Mouse (Mus musculus): ENCODE measurements around the gene Rbmx2. TPM values are rescaled to one million over a fixed set of nuclear protein-coding genes. Genes with fewer than 3 reads are reported as not detected.

Gene Rbmx2
- polyA plus RNA-seq, 1 experiment from 2014 or later, result 27.6 TPM

DNA sequence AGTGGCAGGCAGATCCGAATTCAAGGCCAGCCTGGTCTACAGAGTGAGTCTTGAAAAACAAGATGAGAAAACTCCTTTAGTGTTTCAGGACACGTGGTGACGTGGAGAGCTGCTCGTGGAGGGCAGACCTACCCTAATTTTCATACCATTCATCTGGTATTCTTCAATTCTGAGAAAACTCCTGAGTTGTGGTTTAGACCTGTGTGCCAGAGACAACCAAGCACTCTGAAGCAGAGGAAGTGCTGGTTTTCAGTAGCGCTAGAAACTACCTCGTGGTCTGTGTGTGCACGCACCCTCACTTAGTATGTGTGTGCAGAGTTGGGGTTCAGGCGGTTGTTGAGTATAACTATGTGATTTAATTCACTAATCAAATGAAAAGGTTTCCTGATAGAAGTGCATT is 18.0 kb downstream of the Rbmx2 start:
- peaks cover 3% of the 10 kb centered on the region; the same call in 1 of the 2 replicates for H3K36me3 ChIP-seq (ENCODE audit: control insufficient read depth, insufficient read depth, low read length)
- ATAC-seq (no peak), DNase-seq (ENCODE audit: low spot score) (no peak)
- H3K9ac ChIP-seq (ENCODE audit: low read length), result no peak overlapping the region
- WGBS, result 84% methylated on average over 8 of the region's 8 CpGs
- no peaks in the 10 kb centered on the region for H3K27me3 ChIP-seq (replicated peaks; ENCODE audit: control insufficient read depth, insufficient read depth, low read length)
- H3K4me1 ChIP-seq (ENCODE audit: control insufficient read depth, insufficient read depth, low read length), result no peaks in the 10 kb centered on the region
- no peak overlapping the region for H3K4me2 ChIP-seq (ENCODE audit: low read length)
- H3K27ac ChIP-seq (ENCODE audit: low read depth, low read length), result no peak overlapping the region
- no peak overlapping the region for H3K4me3 ChIP-seq (ENCODE audit: low read depth, low read length)
- no peaks in the 10 kb centered on the region for H3K9me3 ChIP-seq (replicated peaks; ENCODE audit: control insufficient read depth, low read length)

DNA sequence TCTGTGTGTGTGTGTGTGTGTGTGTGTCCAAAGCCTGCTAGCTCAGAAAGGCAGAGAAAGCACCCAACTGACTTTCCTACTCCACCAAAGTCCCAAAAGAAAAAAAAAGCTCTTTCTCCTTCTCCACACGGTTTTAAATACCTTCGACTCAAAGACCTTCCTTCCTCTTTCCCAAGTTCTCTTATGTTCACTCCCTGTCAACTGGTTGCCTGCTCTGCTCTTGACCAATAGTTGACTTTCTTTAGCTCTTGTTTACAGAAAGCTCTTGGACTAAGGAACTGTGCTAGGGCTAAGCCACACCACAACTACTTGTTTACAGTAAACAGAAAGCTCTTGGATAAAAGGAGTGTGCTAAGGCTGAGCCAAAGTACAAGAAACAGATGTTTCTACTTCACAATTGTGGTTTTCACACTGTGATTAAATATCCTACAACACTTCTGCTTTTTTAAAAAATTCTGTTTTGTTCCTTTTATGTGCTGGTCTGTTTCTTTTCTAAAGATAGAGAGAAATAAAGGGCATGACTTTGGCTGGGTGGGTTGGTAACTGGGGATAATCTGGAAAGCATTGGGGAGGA is 60.0 kb downstream of the Rbmx2 start:
- Histone ChIP-seq H3K9me3 (replicated peaks; ENCODE audit: control insufficient read depth, low read length) (no peaks in the 10 kb centered on the region), H3K9ac (ENCODE audit: low read length) (no peak overlapping the region), H3K4me3 (ENCODE audit: low read depth, low read length) (no peak overlapping the region), H3K4me1 (ENCODE audit: control insufficient read depth, insufficient read depth, low read length) (no peaks in the 10 kb centered on the region), H3K4me2 (ENCODE audit: low read length) (no peak overlapping the region), H3K27me3 (replicated peaks; ENCODE audit: control insufficient read depth, insufficient read depth, low read length) (no peaks in the 10 kb centered on the region), H3K36me3 (ENCODE audit: control insufficient read depth, insufficient read depth, low read length) (no peaks in the 10 kb centered on the region), H3K27ac (ENCODE audit: low read depth, low read length) (no peak overlapping the region)
- WGBS, result 65% methylated on average over 2 of the region's 2 CpGs
- no peak for DNase-seq (ENCODE audit: low spot score)
- ATAC-seq, result no peak

Other genes starting within 250 kb of the Rbmx2 start
- 0.57 and 0.69 TPM in 2 replicates for gene Elf4, start 231.9 kb upstream of the Rbmx2 start, polyA plus RNA-seq (2014; fragmentation: Nextera tagmentation; extraction: Ambion mirVana)
- 46.0 and 49.9 TPM in 2 replicates for gene Aifm1, start 181.4 kb upstream of the Rbmx2 start, polyA plus RNA-seq (2014; fragmentation: Nextera tagmentation; extraction: Ambion mirVana)
- 74.8 and 84.5 TPM in 2 replicates for gene Rab33a, start 175.7 kb upstream of the Rbmx2 start, polyA plus RNA-seq (2014; fragmentation: Nextera tagmentation; extraction: Ambion mirVana)
- 12.4 and 16.3 TPM in 2 replicates for gene Zfp280c, start 100.5 kb upstream of the Rbmx2 start, polyA plus RNA-seq (2014; fragmentation: Nextera tagmentation; extraction: Ambion mirVana)
- gene Slc25a14, start 71.6 kb upstream of the Rbmx2 start, polyA plus RNA-seq (2014; fragmentation: Nextera tagmentation; extraction: Ambion mirVana), result 48.6 and 52.7 TPM in 2 replicates
- not detected in 2 replicates for gene Gpr119, start 20.5 kb upstream of the Rbmx2 start, polyA plus RNA-seq (2014; fragmentation: Nextera tagmentation; extraction: Ambion mirVana)
- gene Gm595, start 182.7 kb downstream of the Rbmx2 start, polyA plus RNA-seq (2014; fragmentation: Nextera tagmentation; extraction: Ambion mirVana), result not detected in 2 replicates